Mouse (Mus musculus) heart, embryonic 12.5 days (tissue): ENCODE data around the gene Olfr1175-ps. TPM values are rescaled to one million over a fixed set of nuclear protein-coding genes. Genes with fewer than 3 reads are reported as not detected.

Experiments
- ATAC-seq: fragments of 200-750 bp; cut with Nextera tagmentation; 2 replicates; pipeline ENCODE4 v1.8.0; 2017; ENCODE audit warnings: moderate TSS enrichment, moderate library complexity; ENCODE audit not compliant: insufficient number of reproducible peaks, low FRiP score
- H3K27ac ChIP-seq: fragments of 300-500 bp; sonication (generic); 2 replicates; pipeline ENCODE4 v1.5.1; 2016; ENCODE audit warnings: mild to moderate bottlenecking, moderate library complexity; ENCODE audit not compliant: poor library complexity, severe bottlenecking
- H3K27me3 ChIP-seq: fragments of 300-500 bp; sonication (generic); replicated peaks from 2 replicates; pipeline ENCODE4 v1.6.1; 2016; ENCODE audit warnings: mild to moderate bottlenecking, moderate library complexity
- H3K36me3 ChIP-seq: fragments of 300-500 bp; sonication (generic); 2 replicates; pipeline ENCODE4 v1.6.1; 2016; ENCODE audit warnings: mild to moderate bottlenecking, moderate library complexity
- H3K4me1 ChIP-seq: fragments of 300-500 bp; sonication (generic); replicated peaks from 2 replicates; pipeline ENCODE4 v1.6.1; 2016; ENCODE audit warnings: mild to moderate bottlenecking
- H3K4me2 ChIP-seq: fragments of 300-500 bp; sonication (generic); 2 replicates; pipeline ENCODE4 v1.6.1; 2016; ENCODE audit warnings: mild to moderate bottlenecking, moderate library complexity
- H3K4me3 ChIP-seq: fragments of 300-500 bp; sonication (generic); 2 replicates; pipeline ENCODE4 v1.5.1; 2016; ENCODE audit warnings: mild to moderate bottlenecking
- H3K9ac ChIP-seq: fragments of 300-500 bp; sonication (generic); 2 replicates; pipeline ENCODE4 v1.6.1; 2016; ENCODE audit warnings: mild to moderate bottlenecking, moderate library complexity
- H3K9me3 ChIP-seq: fragments of 300-500 bp; sonication (generic); replicated peaks from 2 replicates; pipeline ENCODE4 v1.6.1; 2016; ENCODE audit warnings: mild to moderate bottlenecking, moderate library complexity
- WGBS: fragments of 180-500 bp; shearing (Covaris S2); methylation state at CpG from one replicate; pipeline ENCODE4 v1.1.7; 2016; 5-methylcytosine and 5-hydroxymethylcytosine counted together
- polyA plus RNA-seq: library from polyadenylated mRNA; unstranded; fragments of >200 nt; fragmentation: Nextera tagmentation; extraction: Ambion mirVana; gene quantifications from 2 replicates; pipeline ENCODE4 v1.2.1, GENCODE M21; 2016

The Olfr1175-ps gene
- polyA plus RNA-seq: not detected in 2 replicates

DNA sequence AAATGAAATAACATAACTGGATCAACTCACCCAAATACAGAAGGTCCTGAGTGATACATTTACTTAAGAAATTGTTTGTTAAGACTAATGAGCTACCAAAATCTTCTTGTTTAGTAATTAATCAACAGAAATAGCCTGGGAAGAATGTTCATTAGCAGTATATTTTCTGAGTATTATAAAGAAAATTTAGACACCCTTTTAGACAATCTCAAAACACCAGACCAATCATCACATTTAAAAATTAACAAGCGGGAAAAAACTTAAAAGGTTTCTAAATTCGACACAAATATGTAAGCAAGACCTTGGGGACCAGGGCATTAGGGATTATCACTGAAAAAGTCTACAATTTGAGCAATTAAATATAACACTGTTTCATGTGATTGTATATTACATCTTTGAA lies at the start of gene Olfr1175-ps:
Gene Olfr1175-ps (minus strand): TSS at position 101 of the 400 bp plus-strand sequence.
- ATAC-seq: no peak
- H3K4me3 ChIP-seq: no peak within 1 kb of the TSS

DNA sequence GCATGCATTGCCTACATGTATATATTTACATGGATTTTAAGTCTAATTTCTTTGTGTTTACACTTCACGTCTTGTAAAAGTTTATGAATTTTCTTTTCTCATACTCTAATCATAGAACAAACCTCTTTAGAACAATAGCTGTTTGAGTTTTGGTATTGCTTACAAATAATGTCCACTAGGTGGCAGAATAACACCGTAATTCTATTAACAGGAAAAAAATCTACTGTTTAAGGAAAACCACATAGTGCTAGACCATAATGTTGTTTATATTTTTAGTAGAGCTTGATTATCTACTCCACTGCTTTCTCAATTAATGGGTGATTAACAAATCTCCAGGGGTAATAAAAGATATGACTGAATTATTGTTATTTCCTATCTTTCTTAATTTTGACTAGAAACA lies 29.3 kb upstream of the Olfr1175-ps start:
- no peaks in the 10 kb centered on the region for H3K27me3 ChIP-seq
- ATAC-seq: no peak
- WGBS: 2% methylated on average over 2 of the region's 2 CpGs

More for the DNA sequence above, at the start of gene Olfr1175-ps:
- no peak within 1 kb of the TSS for H3K9ac ChIP-seq
- H3K27ac ChIP-seq: no peak within 1 kb of the TSS
- no peak within 1 kb of the TSS for H3K4me2 ChIP-seq
- 78% methylated on average over 2 of the region's 2 CpGs for WGBS
- no peaks in the 10 kb centered on the region for H3K9me3 ChIP-seq
- no peaks in the 10 kb centered on the region for H3K4me1 ChIP-seq
- H3K36me3 ChIP-seq: no peaks in the 10 kb centered on the region
- no peaks in the 10 kb centered on the region for H3K27me3 ChIP-seq

DNA sequence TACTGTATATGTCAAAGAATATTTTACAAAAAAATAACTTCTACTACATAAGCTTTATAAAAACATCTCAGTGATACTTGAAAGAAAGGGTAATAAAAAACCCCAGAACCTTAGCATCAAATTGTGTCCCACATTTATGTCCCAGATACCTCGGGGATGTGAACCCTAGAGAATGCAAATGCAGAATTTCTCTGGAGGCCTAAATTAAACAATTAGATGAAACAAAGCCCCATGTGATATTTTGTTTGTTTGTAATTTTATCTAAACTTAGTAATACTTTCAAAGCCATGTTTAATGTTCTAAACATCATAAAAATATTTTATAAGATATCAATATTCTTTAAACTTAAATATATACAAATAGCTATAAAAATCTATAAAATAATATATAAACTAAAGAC lies 19.4 kb upstream of the Olfr1175-ps start, which contains the start of gene Olfr1177-ps:
Gene Olfr1177-ps (minus strand): TSS at position 101 of the 400 bp plus-strand sequence.
- H3K4me2 ChIP-seq: no peak within 1 kb of the TSS

More for the DNA sequence above, 29.3 kb upstream of the Olfr1175-ps start:
- Histone ChIP-seq H3K4me3 (no peak overlapping the region), H3K9ac (no peak overlapping the region), H3K9me3 (no peaks in the 10 kb centered on the region), H3K27ac (no peak overlapping the region), H3K4me1 (no peaks in the 10 kb centered on the region), H3K36me3 (no peaks in the 10 kb centered on the region), H3K4me2 (no peak overlapping the region)

DNA sequence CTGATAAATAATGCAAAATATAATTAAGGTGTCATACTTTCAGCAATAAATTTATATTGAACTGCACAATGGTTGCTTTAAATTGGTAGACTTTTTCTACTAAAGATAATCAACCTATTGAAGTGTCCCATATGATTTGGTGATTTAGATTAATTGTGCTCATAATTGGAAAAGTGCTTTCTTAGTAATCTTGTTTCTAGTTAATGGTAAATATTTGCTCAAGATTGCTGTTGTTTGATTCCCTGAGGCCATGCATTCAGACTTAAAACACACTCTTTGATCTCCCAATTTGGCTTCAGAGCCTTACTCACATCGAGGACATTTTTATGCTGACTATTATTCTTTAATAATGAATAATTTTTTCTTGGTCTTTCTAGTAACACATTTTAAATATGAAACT lies 9.4 kb upstream of the Olfr1175-ps start, which contains the start of gene Olfr1176:
Gene Olfr1176 (plus strand): TSS at position 301 of the 400 bp plus-strand sequence.
- Histone ChIP-seq H3K9me3 (no peaks in the 10 kb centered on the region), H3K27me3 (no peaks in the 10 kb centered on the region), H3K4me3 (no peak within 1 kb of the TSS), H3K4me1 (no peaks in the 10 kb centered on the region), H3K4me2 (no peak within 1 kb of the TSS), H3K36me3 (no peaks in the 10 kb centered on the region), H3K27ac (no peak within 1 kb of the TSS), H3K9ac (no peak within 1 kb of the TSS)
- ATAC-seq: no peak
- 71% methylated on average over 1 of the region's 1 CpGs for WGBS

More for the DNA sequence above, 19.4 kb upstream of the Olfr1175-ps start, which contains the start of gene Olfr1177-ps:
- Histone ChIP-seq H3K4me1 (no peaks in the 10 kb centered on the region), H3K9ac (no peak within 1 kb of the TSS), H3K9me3 (no peaks in the 10 kb centered on the region), H3K36me3 (no peaks in the 10 kb centered on the region), H3K4me3 (no peak within 1 kb of the TSS), H3K27ac (no peak within 1 kb of the TSS), H3K27me3 (no peaks in the 10 kb centered on the region)
- WGBS: 63% methylated on average over 1 of the region's 1 CpGs
- no peak for ATAC-seq

DNA sequence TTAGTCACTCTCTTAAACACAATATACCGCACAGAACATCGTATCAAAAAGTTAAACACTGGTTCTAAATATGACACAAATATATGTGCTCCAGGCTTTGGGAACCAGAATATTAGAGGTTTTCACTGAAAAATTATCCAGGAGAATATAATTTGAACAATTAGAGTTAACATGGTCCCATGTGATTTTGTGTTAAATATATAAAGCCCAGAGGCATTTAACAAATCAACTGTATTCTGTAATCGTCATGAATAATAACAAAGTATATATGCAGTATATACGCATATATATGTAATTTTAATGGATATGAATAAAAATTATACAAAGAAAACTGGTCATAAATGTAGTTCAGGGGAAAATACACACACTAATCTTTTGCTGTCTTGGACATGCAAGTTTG lies 12.0 kb downstream of the Olfr1175-ps start, which contains the start of gene Olfr1174-ps:
Gene Olfr1174-ps (minus strand): TSS at position 101 of the 400 bp plus-strand sequence.
- H3K27me3 ChIP-seq: no peaks in the 10 kb centered on the region
- no peak within 1 kb of the TSS for H3K9ac ChIP-seq
- H3K4me3 ChIP-seq: no peak within 1 kb of the TSS
- 85% methylated on average over 4 of the region's 4 CpGs for WGBS
- no peak for ATAC-seq
- H3K36me3 ChIP-seq: no peaks in the 10 kb centered on the region
- no peaks in the 10 kb centered on the region for H3K4me1 ChIP-seq
- H3K9me3 ChIP-seq: no peaks in the 10 kb centered on the region
- no peak within 1 kb of the TSS for H3K4me2 ChIP-seq
- H3K27ac ChIP-seq: no peak within 1 kb of the TSS

DNA sequence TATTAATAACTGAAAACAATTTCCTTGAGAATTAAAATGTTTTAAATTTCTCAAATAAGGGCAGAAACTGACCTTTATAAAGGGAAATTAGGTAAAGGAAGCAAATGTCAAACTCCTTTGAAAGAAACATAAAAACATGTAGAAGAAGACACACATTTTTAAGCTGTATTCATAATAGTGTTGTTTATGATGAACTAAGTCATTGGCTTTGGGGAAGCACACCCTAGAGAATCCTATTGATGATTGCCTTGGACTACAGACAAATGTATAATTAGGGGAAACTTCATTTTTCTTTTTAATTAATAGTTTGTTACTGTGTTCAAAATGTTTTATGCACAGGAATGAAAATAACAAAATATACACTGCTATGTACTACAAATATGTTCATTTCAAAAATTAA lies 47.2 kb downstream of the Olfr1175-ps start, which contains the start of gene Olfr1173:
Gene Olfr1173 (minus strand): TSS at position 101 of the 400 bp plus-strand sequence.
- Histone ChIP-seq H3K9ac (no peak within 1 kb of the TSS), H3K9me3 (no peaks in the 10 kb centered on the region), H3K36me3 (no peaks in the 10 kb centered on the region), H3K27ac (no peak within 1 kb of the TSS), H3K4me1 (no peaks in the 10 kb centered on the region), H3K4me2 (no peak within 1 kb of the TSS), H3K27me3 (no peaks in the 10 kb centered on the region), H3K4me3 (no peak within 1 kb of the TSS)
- ATAC-seq: no peak

Other genes starting within 250 kb of the Olfr1175-ps start
- not detected in 2 replicates for gene Olfr1164, start 233.2 kb downstream of the Olfr1175-ps start, polyA plus RNA-seq
- gene Olfr1166, start 198.9 kb downstream of the Olfr1175-ps start, polyA plus RNA-seq: not detected in 2 replicates
- gene Olfr1167, start 172.0 kb downstream of the Olfr1175-ps start, polyA plus RNA-seq: not detected in 2 replicates
- not detected in 2 replicates for gene Olfr1168, start 145.3 kb downstream of the Olfr1175-ps start, polyA plus RNA-seq
- gene Olfr1170, start 98.9 kb downstream of the Olfr1175-ps start, polyA plus RNA-seq: not detected in 2 replicates
- not detected in 2 replicates for gene Olfr1173, start 47.3 kb downstream of the Olfr1175-ps start, polyA plus RNA-seq
- not detected in 2 replicates for gene Olfr1174-ps, start 12.1 kb downstream of the Olfr1175-ps start, polyA plus RNA-seq
- not detected in 2 replicates for gene Olfr1176, start 9.5 kb upstream of the Olfr1175-ps start, polyA plus RNA-seq
- not detected in 2 replicates for gene Olfr1177-ps, start 19.3 kb upstream of the Olfr1175-ps start, polyA plus RNA-seq
- gene Olfr1178, start 59.8 kb upstream of the Olfr1175-ps start, polyA plus RNA-seq: not detected in 2 replicates
- not detected in 2 replicates for gene Olfr1179, start 79.2 kb upstream of the Olfr1175-ps start, polyA plus RNA-seq
- not detected in 2 replicates for gene Olfr1180, start 91.9 kb upstream of the Olfr1175-ps start, polyA plus RNA-seq
- not detected in 2 replicates for gene Olfr1181, start 99.0 kb upstream of the Olfr1175-ps start, polyA plus RNA-seq
- not detected in 2 replicates for gene Gm13757, start 121.9 kb upstream of the Olfr1175-ps start, polyA plus RNA-seq
- not detected in 2 replicates for gene Olfr1183, start 127.7 kb upstream of the Olfr1175-ps start, polyA plus RNA-seq
- gene Olfr1184, start 156.4 kb upstream of the Olfr1175-ps start, polyA plus RNA-seq: not detected in 2 replicates
- gene Olfr1185-ps1, start 166.1 kb upstream of the Olfr1175-ps start, polyA plus RNA-seq: not detected in 2 replicates
- not detected in 2 replicates for gene Olfr1186, start 191.3 kb upstream of the Olfr1175-ps start, polyA plus RNA-seq
- not detected in 2 replicates for gene Olfr1188, start 229.7 kb upstream of the Olfr1175-ps start, polyA plus RNA-seq